Mouse (Mus musculus): ENCODE data around the gene Bbs1. TPM values are rescaled to one million over a fixed set of nuclear protein-coding genes. Genes with fewer than 3 reads are reported as not detected.
"Not testable (repeated sequence)": the region's sequence is repeated elsewhere in the genome, so short reads cannot be mapped to it uniquely, and the experiment has no call there.

Gene Bbs1
- total RNA-seq, 2 experiments from 2014 or later, result 7.4 to 10.3 TPM

GRCm38 (mm10) chr19:4883961-4884360, 22.5 kb downstream of the Bbs1 start:
- no peak for DNase-seq

- DNase-seq, result no peak
These were observed 27.1 kb downstream of the Bbs1 start for GRCm38 (mm10) chr19:4879324-4879703.

GRCm38 (mm10) chr19:4878405-4879323, 27.8 kb downstream of the Bbs1 start, which contains the start of gene Zdhhc24:
TSS of gene Zdhhc24 (plus strand) at chr19:4878668.
- DNase-seq, result peak; percentile 98

GRCm38 (mm10) chr19:4877785-4878184, 28.6 kb downstream of the Bbs1 start, which contains the start of gene Actn3:
TSS of gene Actn3 (minus strand) at chr19:4877909.
- DNase-seq, result no peak

GRCm38 (mm10) chr19:4876755-4877154, 29.7 kb downstream of the Bbs1 start:
- DNase-seq, result no peak

- no peak for DNase-seq
These were observed 30.2 kb downstream of the Bbs1 start for GRCm38 (mm10) chr19:4876241-4876640.

- DNase-seq, result not testable (repeated sequence)
These were observed 31.8 kb downstream of the Bbs1 start for GRCm38 (mm10) chr19:4874613-4875012.

- DNase-seq, result peak; percentile 56
These were observed 41.3 kb downstream of the Bbs1 start for GRCm38 (mm10) chr19:4865147-4865546.

- DNase-seq, result no peak
These were observed 43.4 kb downstream of the Bbs1 start for GRCm38 (mm10) chr19:4863048-4863447.

- no peak for DNase-seq
These were observed 47.3 kb downstream of the Bbs1 start for GRCm38 (mm10) chr19:4859081-4859480.

- peak; percentile 53 for DNase-seq
These were observed 50.5 kb downstream of the Bbs1 start for GRCm38 (mm10) chr19:4855951-4856350.

GRCm38 (mm10) chr19:4855470-4855820, 51.0 kb downstream of the Bbs1 start:
- no peak for DNase-seq

- DNase-seq, result peak; percentile 96
These were observed 51.6 kb downstream of the Bbs1 start, which contains the start of gene Ctsf for GRCm38 (mm10) chr19:4854552-4855469. TSS of gene Ctsf (plus strand) at chr19:4855130.

GRCm38 (mm10) chr19:4850281-4850680, 56.1 kb downstream of the Bbs1 start:
- no peak for DNase-seq

- DNase-seq, result no peak
These were observed 56.6 kb downstream of the Bbs1 start for GRCm38 (mm10) chr19:4849800-4850199.

GRCm38 (mm10) chr19:4847490-4847889, 58.9 kb downstream of the Bbs1 start:
- DNase-seq, result no peak

GRCm38 (mm10) chr19:4845846-4846245, 60.6 kb downstream of the Bbs1 start:
- DNase-seq, result no peak

GRCm38 (mm10) chr19:4842611-4843010, 63.8 kb downstream of the Bbs1 start:
- DNase-seq, result no peak

GRCm38 (mm10) chr19:4840848-4841247, 65.6 kb downstream of the Bbs1 start:
- no peak for DNase-seq

- DNase-seq, result peak; percentile 98
These were observed 67.3 kb downstream of the Bbs1 start, which contains the start of the genes Ccs and Ccdc87 for GRCm38 (mm10) chr19:4839149-4839548. TSS of gene Ccs (minus strand) at chr19:4839332. TSS of gene Ccdc87 (plus strand) at chr19:4839366.

GRCm38 (mm10) chr19:4838526-4839140, 67.8 kb downstream of the Bbs1 start:
- no peak for DNase-seq

- DNase-seq, result no peak
These were observed 69.4 kb downstream of the Bbs1 start for GRCm38 (mm10) chr19:4837049-4837448.
